Mouse (Mus musculus): ENCODE measurements around the gene Taar7e. TPM values are rescaled to one million over a fixed set of nuclear protein-coding genes. Genes with fewer than 3 reads are reported as not detected.

Taar7e gene
- polyA plus RNA-seq (2015; fragmentation: Illumina TruSeq; extraction: RNeasy Lipid Tissue Mini Kit (QIAGEN cat#74804); ENCODE audit: insufficient read depth, low replicate concordance): not detected

DNA sequence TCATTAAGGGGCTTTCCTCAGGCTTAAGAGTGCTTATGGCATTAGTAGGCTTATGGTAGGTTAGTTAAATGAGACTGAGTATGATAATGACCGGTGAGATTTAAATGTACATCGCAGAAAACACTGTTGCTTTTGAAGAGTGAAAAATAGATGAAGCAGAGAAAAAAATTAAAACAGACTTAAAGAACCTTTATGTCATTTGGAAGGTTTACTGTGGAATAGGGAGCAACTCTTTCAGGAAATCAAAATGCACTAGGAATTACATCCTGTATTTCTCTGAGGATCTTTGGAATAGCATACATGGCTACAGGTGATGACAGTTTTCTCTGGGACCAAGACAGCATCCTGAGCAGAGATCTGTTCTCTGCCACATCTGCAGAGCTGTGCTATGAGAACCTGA lies at the start of gene Taar7e:
TSS of gene Taar7e (plus strand) at position 301 of the 400 bp plus-strand sequence.

DNA sequence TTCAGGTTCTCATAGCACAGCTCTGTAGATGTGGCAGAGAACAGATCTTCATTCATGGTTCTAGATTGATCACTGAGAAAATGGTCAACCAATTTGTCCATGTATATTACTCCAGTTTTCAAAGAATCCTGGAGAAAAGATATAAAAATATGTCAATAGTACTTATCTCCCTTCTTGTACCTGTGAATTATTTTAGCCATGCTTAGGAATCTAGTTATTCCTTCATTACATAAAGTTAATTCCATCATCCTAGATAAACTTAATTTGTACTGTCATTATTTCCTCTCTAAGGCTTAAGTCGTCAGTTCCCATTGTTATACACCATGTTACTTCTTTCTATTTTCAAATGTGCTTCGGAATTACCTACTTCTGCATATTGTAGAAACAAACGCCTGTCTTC lies 44.0 kb upstream of the Taar7e start, which contains the start of gene Taar7a:
TSS of gene Taar7a (minus strand) at position 101 of the 400 bp plus-strand sequence.

DNA sequence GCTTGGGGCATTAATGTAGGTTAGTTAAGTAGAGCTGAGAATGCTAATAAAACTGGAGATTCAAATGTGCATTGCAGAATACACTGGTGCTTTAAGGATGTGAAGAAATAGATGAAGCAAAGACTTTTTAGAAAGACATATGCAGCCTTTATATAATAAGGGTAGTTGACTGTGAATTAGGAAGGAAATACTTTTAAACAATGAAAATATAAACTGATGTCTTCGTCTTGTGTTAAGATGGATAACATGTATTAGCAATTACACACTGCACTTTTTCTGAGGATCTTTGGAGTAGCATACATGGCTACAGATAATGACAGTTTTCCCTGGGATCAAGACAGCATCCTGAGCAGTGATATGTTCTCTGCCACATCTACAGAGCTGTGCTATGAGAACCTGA lies 37.8 kb upstream of the Taar7e start, which contains the start of gene Taar7b:
TSS of gene Taar7b (plus strand) at position 301 of the 400 bp plus-strand sequence.

DNA sequence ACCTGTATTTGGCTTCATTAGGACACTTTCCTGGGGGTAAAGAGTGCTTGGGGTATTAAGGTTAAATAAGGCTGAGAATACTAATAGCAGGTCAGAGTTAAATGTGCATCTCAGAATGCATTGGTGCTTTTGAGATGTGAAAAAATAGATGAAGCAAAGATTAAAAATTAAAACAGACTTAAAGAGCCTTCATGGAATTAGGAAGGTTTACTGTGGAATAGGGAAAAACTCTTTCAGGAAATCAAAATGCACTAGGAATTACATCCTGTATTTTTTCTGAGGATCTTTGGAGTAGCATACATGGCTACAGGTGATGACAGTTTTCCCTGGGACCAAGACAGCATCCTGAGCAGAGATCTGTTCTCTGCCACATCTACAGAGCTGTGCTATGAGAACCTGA lies 10.5 kb upstream of the Taar7e start, which contains the start of gene Taar7d:
TSS of gene Taar7d (plus strand) at position 301 of the 400 bp plus-strand sequence.

DNA sequence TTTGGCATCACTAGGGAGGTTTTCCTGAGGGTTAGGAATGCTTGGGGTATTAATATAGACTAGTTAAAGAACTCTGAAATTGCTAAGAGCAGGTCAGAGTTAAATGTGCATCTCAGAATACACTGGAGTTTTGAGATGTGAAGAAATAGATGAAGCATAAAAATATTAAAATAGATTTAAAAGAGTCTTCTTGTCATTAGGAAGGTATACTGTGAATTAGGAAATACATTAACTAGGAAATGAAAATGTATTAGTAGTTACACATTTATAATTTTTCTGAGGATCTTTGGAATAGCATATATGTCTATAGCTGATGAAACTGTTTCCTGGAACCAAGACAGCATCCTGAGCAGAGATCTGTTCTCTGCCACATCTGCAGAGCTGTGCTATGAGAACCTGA lies 11.8 kb downstream of the Taar7e start, which contains the start of gene Taar7f:
TSS of gene Taar7f (plus strand) at position 301 of the 400 bp plus-strand sequence.

DNA sequence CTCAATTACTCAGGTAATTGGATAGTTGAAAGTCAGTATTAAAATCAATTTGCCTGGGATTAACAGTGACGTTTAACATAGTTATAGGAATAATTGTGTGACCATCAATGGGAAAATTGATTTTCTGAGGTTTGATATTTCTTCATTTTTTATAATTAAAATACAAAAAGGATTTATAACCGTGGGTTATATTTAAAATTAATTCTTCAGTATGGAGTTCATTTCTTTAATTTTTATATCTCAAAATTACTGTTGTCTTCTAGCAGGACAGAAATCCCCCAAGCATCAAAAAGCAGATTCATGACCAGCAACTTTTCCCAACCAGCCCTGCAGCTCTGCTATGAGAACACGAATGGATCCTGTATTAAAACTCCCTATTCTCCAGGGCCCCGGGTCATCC lies 38.8 kb downstream of the Taar7e start, which contains the start of gene Taar8a:
TSS of gene Taar8a (plus strand) at position 301 of the 400 bp plus-strand sequence.

Other genes starting within 250 kb of the Taar7e start
- gene Slc18b1, start 240.6 kb upstream of the Taar7e start, polyA plus RNA-seq (2015; fragmentation: Illumina TruSeq; extraction: RNeasy Lipid Tissue Mini Kit (QIAGEN cat#74804); ENCODE audit: insufficient read depth, low replicate concordance): 4.1 TPM
- 4.2 TPM for gene Vnn3, start 186.2 kb upstream of the Taar7e start, polyA plus RNA-seq (2015; fragmentation: Illumina TruSeq; extraction: RNeasy Lipid Tissue Mini Kit (QIAGEN cat#74804); ENCODE audit: insufficient read depth, low replicate concordance)
- 0.25 TPM for gene Vnn1, start 142.9 kb upstream of the Taar7e start, polyA plus RNA-seq (2015; fragmentation: Illumina TruSeq; extraction: RNeasy Lipid Tissue Mini Kit (QIAGEN cat#74804); ENCODE audit: insufficient read depth, low replicate concordance)
- gene Taar1, start 117.3 kb upstream of the Taar7e start, polyA plus RNA-seq (2015; fragmentation: Illumina TruSeq; extraction: RNeasy Lipid Tissue Mini Kit (QIAGEN cat#74804); ENCODE audit: insufficient read depth, low replicate concordance): not detected
- gene Taar2, start 99.0 kb upstream of the Taar7e start, polyA plus RNA-seq (2015; fragmentation: Illumina TruSeq; extraction: RNeasy Lipid Tissue Mini Kit (QIAGEN cat#74804); ENCODE audit: insufficient read depth, low replicate concordance): not detected
- gene Taar3, start 88.1 kb upstream of the Taar7e start, polyA plus RNA-seq (2015; fragmentation: Illumina TruSeq; extraction: RNeasy Lipid Tissue Mini Kit (QIAGEN cat#74804); ENCODE audit: insufficient read depth, low replicate concordance): not detected
- gene Taar4, start 77.1 kb upstream of the Taar7e start, polyA plus RNA-seq (2015; fragmentation: Illumina TruSeq; extraction: RNeasy Lipid Tissue Mini Kit (QIAGEN cat#74804); ENCODE audit: insufficient read depth, low replicate concordance): not detected
- not detected for gene Taar5, start 66.9 kb upstream of the Taar7e start, polyA plus RNA-seq (2015; fragmentation: Illumina TruSeq; extraction: RNeasy Lipid Tissue Mini Kit (QIAGEN cat#74804); ENCODE audit: insufficient read depth, low replicate concordance)
- not detected for gene Taar6, start 52.0 kb upstream of the Taar7e start, polyA plus RNA-seq (2015; fragmentation: Illumina TruSeq; extraction: RNeasy Lipid Tissue Mini Kit (QIAGEN cat#74804); ENCODE audit: insufficient read depth, low replicate concordance)
- gene Taar7a, start 44.1 kb upstream of the Taar7e start, polyA plus RNA-seq (2015; fragmentation: Illumina TruSeq; extraction: RNeasy Lipid Tissue Mini Kit (QIAGEN cat#74804); ENCODE audit: insufficient read depth, low replicate concordance): not detected
- not detected for gene Taar7b, start 37.7 kb upstream of the Taar7e start, polyA plus RNA-seq (2015; fragmentation: Illumina TruSeq; extraction: RNeasy Lipid Tissue Mini Kit (QIAGEN cat#74804); ENCODE audit: insufficient read depth, low replicate concordance)
- not detected for gene Taar7d, start 10.4 kb upstream of the Taar7e start, polyA plus RNA-seq (2015; fragmentation: Illumina TruSeq; extraction: RNeasy Lipid Tissue Mini Kit (QIAGEN cat#74804); ENCODE audit: insufficient read depth, low replicate concordance)
- not detected for gene Taar7f, start 11.9 kb downstream of the Taar7e start, polyA plus RNA-seq (2015; fragmentation: Illumina TruSeq; extraction: RNeasy Lipid Tissue Mini Kit (QIAGEN cat#74804); ENCODE audit: insufficient read depth, low replicate concordance)
- not detected for gene Taar8a, start 38.9 kb downstream of the Taar7e start, polyA plus RNA-seq (2015; fragmentation: Illumina TruSeq; extraction: RNeasy Lipid Tissue Mini Kit (QIAGEN cat#74804); ENCODE audit: insufficient read depth, low replicate concordance)
- 1.4 TPM for gene Taar8b, start 54.7 kb downstream of the Taar7e start, polyA plus RNA-seq (2015; fragmentation: Illumina TruSeq; extraction: RNeasy Lipid Tissue Mini Kit (QIAGEN cat#74804); ENCODE audit: insufficient read depth, low replicate concordance)
- 0.43 TPM for gene Taar8c, start 64.3 kb downstream of the Taar7e start, polyA plus RNA-seq (2015; fragmentation: Illumina TruSeq; extraction: RNeasy Lipid Tissue Mini Kit (QIAGEN cat#74804); ENCODE audit: insufficient read depth, low replicate concordance)
- 0.64 TPM for gene Taar9, start 71.9 kb downstream of the Taar7e start, polyA plus RNA-seq (2015; fragmentation: Illumina TruSeq; extraction: RNeasy Lipid Tissue Mini Kit (QIAGEN cat#74804); ENCODE audit: insufficient read depth, low replicate concordance)
- 154 TPM for gene Stx7, start 111.7 kb downstream of the Taar7e start, polyA plus RNA-seq (2015; fragmentation: Illumina TruSeq; extraction: RNeasy Lipid Tissue Mini Kit (QIAGEN cat#74804); ENCODE audit: insufficient read depth, low replicate concordance)
- gene Moxd1, start 185.9 kb downstream of the Taar7e start, polyA plus RNA-seq (2015; fragmentation: Illumina TruSeq; extraction: RNeasy Lipid Tissue Mini Kit (QIAGEN cat#74804); ENCODE audit: insufficient read depth, low replicate concordance): 0.11 TPM